Mouse (Mus musculus) heart, adult 2 months (tissue): ENCODE measurements around the gene Ppp1r37.

ENCODE experiments used
- CTCF ChIP-seq: fragments of 200-600 bp; IDR thresholded peaks from 2 replicates; pipeline ENCODE4 v1.8.1; 2022; ENCODE audit warnings: antibody characterized with exemption, mild to moderate bottlenecking, moderate library complexity
- EP300 ChIP-seq: fragments of 200-500 bp; IDR thresholded peaks from 2 replicates; pipeline ENCODE4 v1.6.1; 2011; ENCODE audit warnings: low read depth, low read length, control low read depth; ENCODE audit not compliant: insufficient read depth
- POLR2A ChIP-seq: fragments of 200-500 bp; IDR thresholded peaks from 2 replicates; pipeline ENCODE4 v1.6.1; 2011; ENCODE audit warnings: mild to moderate bottlenecking, low read depth, low read length, control low read depth; ENCODE audit not compliant: insufficient read depth

- TF ChIP-seq EP300 (no peak), POLR2A (no peak), CTCF (no peak)
These were observed 62.2 kb downstream of the Ppp1r37 start for GRCm38 (mm10) chr7:19500420-19501363.
